Mouse (Mus musculus) E14TG2a.4 (cell line): ENCODE measurements around the gene Zmym2.
A peak's percentile ranks its signal among the peaks of the same experiment; 100 is the strongest.

Experiments
- CTCF ChIP-seq: conservative IDR thresholded peaks from 2 replicates; pipeline ENCODE4 v1.5.1; 2014; ENCODE audit warnings: low read length
- NANOG ChIP-seq: IDR thresholded peaks from 2 replicates; pipeline ENCODE4 v1.6.1; 2014; ENCODE audit warnings: borderline replicate concordance, low read length, mixed read lengths
- POU5F1 ChIP-seq: IDR thresholded peaks from 2 replicates; pipeline ENCODE4 v1.6.1; 2014; ENCODE audit warnings: low read length, borderline replicate concordance

DNA sequence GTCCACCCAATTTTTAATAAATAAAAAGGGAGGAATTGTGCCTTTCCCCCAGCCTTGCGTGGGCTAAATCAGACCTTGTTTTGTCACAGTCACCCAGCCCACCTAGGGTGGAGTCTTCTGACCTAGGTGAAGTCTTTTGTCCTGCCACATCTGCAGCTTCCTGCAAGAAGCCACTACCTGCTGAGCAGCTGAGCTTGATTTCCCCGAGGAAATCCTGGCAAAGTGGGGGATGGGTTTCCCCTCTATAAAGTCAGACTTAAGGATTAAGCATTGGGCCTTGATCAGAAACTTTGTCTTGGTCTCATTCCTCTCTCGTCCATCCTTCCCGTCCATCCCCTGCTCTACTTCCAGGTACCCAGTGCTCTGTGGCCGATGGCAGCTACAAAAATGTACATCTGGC lies 12.9 kb upstream of the Zmym2 start:
- TF ChIP-seq CTCF (no peak), POU5F1 (no peak), NANOG (peak; percentile 60; the same call in 1 of the 2 replicates)
